Mouse (Mus musculus) E14TG2a.4 (cell line): ENCODE results near the gene Gdpd4.

Source experiments
- H3K27me3 ChIP-seq: 2 replicates; pipeline ENCODE4 v1.6.1; 2014; ENCODE audit warnings: low read length, control low read depth; ENCODE audit not compliant: insufficient read depth
- H3K36me3 ChIP-seq: 2 replicates; pipeline ENCODE4 v1.6.1; 2014; ENCODE audit warnings: low read length, control low read depth; ENCODE audit not compliant: insufficient read depth
- H3K4me1 ChIP-seq: replicated peaks from 2 replicates; pipeline ENCODE4 v1.6.1; 2014; ENCODE audit warnings: low read depth, low read length, control low read depth
- H3K4me3 ChIP-seq: replicated peaks from 2 replicates; pipeline ENCODE4 v1.5.1; 2014; ENCODE audit warnings: mild to moderate bottlenecking, low read length
- H3K9me3 ChIP-seq: 2 replicates; pipeline ENCODE4 v1.6.1; 2014; ENCODE audit warnings: low read length, control low read depth
- CTCF ChIP-seq: conservative IDR thresholded peaks from 2 replicates; pipeline ENCODE4 v1.5.1; 2014; ENCODE audit warnings: low read length
- NANOG ChIP-seq: IDR thresholded peaks from 2 replicates; pipeline ENCODE4 v1.6.1; 2014; ENCODE audit warnings: borderline replicate concordance, low read length, mixed read lengths
- POU5F1 ChIP-seq: IDR thresholded peaks from 2 replicates; pipeline ENCODE4 v1.6.1; 2014; ENCODE audit warnings: low read length, borderline replicate concordance

Gene Gdpd4

GRCm38 (mm10) chr7:97944485-97944884 lies 24.7 kb downstream of the Gdpd4 start:
- TF ChIP-seq POU5F1: no peak
- Histone ChIP-seq H3K4me3 (no peak overlapping the region), H3K27me3 (no peaks in the 10 kb centered on the region)

GRCm38 (mm10) chr7:97972486-97972885 lies 52.7 kb downstream of the Gdpd4 start:
- Histone ChIP-seq H3K4me1 (peaks cover 31% of the 10 kb centered on the region), H3K36me3 (no peaks in the 10 kb centered on the region), H3K4me3 (no peak overlapping the region), H3K9me3 (no peaks in the 10 kb centered on the region), H3K27me3 (no peaks in the 10 kb centered on the region)
- no peak for TF ChIP-seq POU5F1
- no peak for TF ChIP-seq CTCF
- no peak; the same call in 1 of the 2 replicates for TF ChIP-seq NANOG

More at GRCm38 (mm10) chr7:97944485-97944884, 24.7 kb downstream of the Gdpd4 start:
- H3K4me1 ChIP-seq: no peaks in the 10 kb centered on the region
- no peaks in the 10 kb centered on the region for H3K9me3 ChIP-seq
- no peaks in the 10 kb centered on the region for H3K36me3 ChIP-seq

GRCm38 (mm10) chr7:97977463-97977862 lies 57.7 kb downstream of the Gdpd4 start:
- H3K27me3 ChIP-seq: no peaks in the 10 kb centered on the region
- H3K4me1 ChIP-seq: peaks cover 21% of the 10 kb centered on the region
- TF ChIP-seq NANOG (no peak), POU5F1 (no peak), CTCF (peak; percentile 86)
- no peaks in the 10 kb centered on the region for H3K36me3 ChIP-seq
- H3K4me3 ChIP-seq: no peak overlapping the region
- no peaks in the 10 kb centered on the region for H3K9me3 ChIP-seq

GRCm38 (mm10) chr7:97984108-97984834 lies 64.5 kb downstream of the Gdpd4 start:
- Histone ChIP-seq H3K9me3 (no peaks in the 10 kb centered on the region), H3K27me3 (peaks cover 5% of the 10 kb centered on the region; the same call in 1 of the 2 replicates), H3K4me3 (no peak overlapping the region), H3K36me3 (no peaks in the 10 kb centered on the region), H3K4me1 (no peaks in the 10 kb centered on the region)
- TF ChIP-seq POU5F1 (no peak), NANOG (no peak), CTCF (peak; percentile 73)

GRCm38 (mm10) chr7:98002617-98003016 lies 82.9 kb downstream of the Gdpd4 start:
- H3K9me3 ChIP-seq: peaks cover 36% of the 10 kb centered on the region
- H3K27me3 ChIP-seq: no peaks in the 10 kb centered on the region
- no peak overlapping the region for H3K4me3 ChIP-seq
- TF ChIP-seq CTCF: no peak
- no peaks in the 10 kb centered on the region for H3K4me1 ChIP-seq
- H3K36me3 ChIP-seq: no peaks in the 10 kb centered on the region

- Histone ChIP-seq H3K36me3 (no peaks in the 10 kb centered on the region), H3K27me3 (peaks cover 3% of the 10 kb centered on the region; the same call in 1 of the 2 replicates), H3K9me3 (peaks cover 13% of the 10 kb centered on the region), H3K4me3 (no peak overlapping the region), H3K4me1 (no peaks in the 10 kb centered on the region)
- TF ChIP-seq POU5F1 (no peak), NANOG (no peak), CTCF (no peak)
Measured at GRCm38 (mm10) chr7:98048101-98048824, 128.5 kb downstream of the Gdpd4 start.

GRCm38 (mm10) chr7:98051980-98052379 lies 132.2 kb downstream of the Gdpd4 start:
- Histone ChIP-seq H3K27me3 (peaks cover 23% of the 10 kb centered on the region), H3K4me1 (peaks cover 5% of the 10 kb centered on the region), H3K9me3 (no peaks in the 10 kb centered on the region), H3K36me3 (no peaks in the 10 kb centered on the region), H3K4me3 (no peak overlapping the region)
- TF ChIP-seq NANOG (no peak), POU5F1 (no peak), CTCF (no peak)

- Histone ChIP-seq H3K36me3 (no peaks in the 10 kb centered on the region), H3K27me3 (peaks cover 45% of the 10 kb centered on the region), H3K4me3 (no peak overlapping the region), H3K4me1 (peaks cover 9% of the 10 kb centered on the region), H3K9me3 (no peaks in the 10 kb centered on the region)
- TF ChIP-seq CTCF (no peak), POU5F1 (no peak), NANOG (no peak)
Measured at GRCm38 (mm10) chr7:98054461-98054860, 134.7 kb downstream of the Gdpd4 start.

- no peaks in the 10 kb centered on the region for H3K9me3 ChIP-seq
- peaks cover 47% of the 10 kb centered on the region for H3K27me3 ChIP-seq
- no peaks in the 10 kb centered on the region for H3K36me3 ChIP-seq
- no peak for TF ChIP-seq CTCF
- H3K4me3 ChIP-seq: no peak overlapping the region
- H3K4me1 ChIP-seq: peaks cover 9% of the 10 kb centered on the region
Measured at GRCm38 (mm10) chr7:98054942-98055341, 135.2 kb downstream of the Gdpd4 start.
